Mouse (Mus musculus) heart, embryonic 14.5 days (tissue): ENCODE measurements at regions not wholly inside any gene's neighbourhood (a gene's known extent, or its start where the extent isn't known, plus 50 kb on each side); places are given as distances from the start of the nearest gene placed in this dataset.

Experiments used
- ATAC-seq: fragments of 200-750 bp; cut with Nextera tagmentation; 2 replicates; pipeline ENCODE4 v1.8.0; 2017; ENCODE audit warnings: low read depth, moderate TSS enrichment; ENCODE audit not compliant: insufficient number of reproducible peaks, insufficient read depth, low FRiP score
- H3K27ac ChIP-seq, 2 experiments: fragments of 200-500 bp in 1 of 2; fragments of 300-500 bp in 1 of 2; sonication (generic) in 1 of 2; replicated peaks in 1 of 2; 2 replicates each; pipeline ENCODE4 v1.5.1; 2012 to 2014; ENCODE audit warnings: low read depth in 2 of 2, low read length in 2 of 2, control low read depth in 1 of 2, mild to moderate bottlenecking in 1 of 2, mixed read lengths in 1 of 2; ENCODE audit not compliant: control insufficient read depth in 1 of 2, insufficient read depth in 1 of 2
- H3K27me3 ChIP-seq: fragments of 300-500 bp; sonication (generic); 2 replicates; pipeline ENCODE4 v1.6.1; 2014; ENCODE audit warnings: mild to moderate bottlenecking, low read length, control low read depth; ENCODE audit not compliant: control insufficient read depth, insufficient read depth
- H3K36me3 ChIP-seq: fragments of 300-500 bp; sonication (generic); 2 replicates; pipeline ENCODE4 v1.6.1; 2014; ENCODE audit warnings: mild to moderate bottlenecking, control low read depth, low read length, mixed read lengths; ENCODE audit not compliant: control insufficient read depth, insufficient read depth
- H3K4me1 ChIP-seq, 2 experiments: fragments of 200-500 bp in 1 of 2; fragments of 300-500 bp in 1 of 2; sonication (generic) in 1 of 2; 2 replicates each; pipeline ENCODE4 v1.6.1; 2012 to 2014; ENCODE audit warnings: low read length in 2 of 2, control low read depth in 1 of 2, mixed read lengths in 1 of 2; ENCODE audit not compliant: control insufficient read depth in 2 of 2, insufficient read depth in 2 of 2
- H3K4me2 ChIP-seq: fragments of 300-500 bp; sonication (generic); 2 replicates; pipeline ENCODE4 v1.6.1; 2014; ENCODE audit warnings: mild to moderate bottlenecking, low read length
- H3K4me3 ChIP-seq, 2 experiments: fragments of 200-500 bp in 1 of 2; fragments of 300-500 bp in 1 of 2; sonication (generic) in 1 of 2; 2 replicates each; pipeline ENCODE4 v1.5.1; 2012 to 2014; ENCODE audit warnings: low read length in 2 of 2, mild to moderate bottlenecking in 2 of 2, control low read depth in 1 of 2, low read depth in 1 of 2, moderate library complexity in 1 of 2; ENCODE audit not compliant: control insufficient read depth in 1 of 2, insufficient read depth in 1 of 2
- H3K9ac ChIP-seq: fragments of 300-500 bp; sonication (generic); 2 replicates; pipeline ENCODE4 v1.6.1; 2014; ENCODE audit warnings: mild to moderate bottlenecking, low read length
- H3K9me3 ChIP-seq: fragments of 300-500 bp; sonication (generic); 2 replicates; pipeline ENCODE4 v1.6.1; 2016; ENCODE audit warnings: low read length, control low read depth; ENCODE audit not compliant: control insufficient read depth
- WGBS: fragments of 180-500 bp; shearing (Covaris S2); extraction: QIAGEN DNeasy Blood & Tissue Kit; methylation state at CpG from one replicate; pipeline ENCODE4 v1.1.7; 2014; 5-methylcytosine and 5-hydroxymethylcytosine counted together

GRCm38 (mm10) chr5:43461987-43462715 is 53.2 kb upstream of the C1qtnf7 start:
- H3K9me3 ChIP-seq, result no peaks in the 10 kb centered on the region
- no peaks in the 10 kb centered on the region for H3K4me1 ChIP-seq
- WGBS, result 83% methylated on average over 1 of the region's 1 CpGs
- H3K36me3 ChIP-seq, result no peaks in the 10 kb centered on the region
- no peak for ATAC-seq
- no peak overlapping the region for H3K4me3 ChIP-seq
- no peak overlapping the region for H3K4me2 ChIP-seq
- H3K27ac ChIP-seq, result no peak overlapping the region
- no peak overlapping the region for H3K9ac ChIP-seq
- H3K27me3 ChIP-seq, result no peaks in the 10 kb centered on the region
